Comparison of ENCODE assay signal across 14 mouse cellular contexts in the genomic region with DNA sequence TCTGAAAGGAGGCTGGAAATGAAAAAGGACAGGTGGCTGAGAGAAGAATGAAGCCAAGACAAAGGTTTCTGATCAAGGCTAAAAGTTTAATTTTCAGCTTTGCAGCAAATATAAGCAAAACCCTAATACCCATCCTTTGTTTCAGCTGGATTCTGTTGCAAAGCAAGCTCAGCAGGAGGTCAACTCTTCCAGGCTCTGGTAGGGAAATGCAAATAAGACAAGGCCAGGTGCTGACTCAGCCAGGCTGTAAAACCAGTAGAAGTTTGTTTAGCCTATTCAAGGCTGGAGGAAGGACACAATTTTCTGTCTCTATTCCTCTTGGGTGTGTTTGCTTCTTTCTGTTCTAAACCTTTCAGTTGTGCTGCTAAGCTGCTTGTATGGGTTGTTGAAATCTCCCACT.
"Had no signal": no experiment of that assay in that cellular context is flagged by ENCODE, and none has a peak within 500 bp of the region (broad histone marks: within the 10 kb centered on the region; RNA-seq: fewer than 3 reads in every experiment).

No protein-coding gene starts in this region.

- H3K4me1 ChIP-seq: lung, embryonic 15.5 days; megakaryocyte, embryonic 14.5 days; midbrain, embryonic 13.5 days; midbrain, embryonic 15.5 days; neural tube, embryonic 12.5 days; stomach, embryonic 15.5 days had no signal

- H3K27ac ChIP-seq: lung, embryonic 15.5 days; macrophage; midbrain, embryonic 13.5 days; midbrain, embryonic 15.5 days; neural tube, embryonic 12.5 days; stomach, embryonic 15.5 days; stomach, postnatal 0 days had no signal

- H3K9me3 ChIP-seq: lung, embryonic 15.5 days; megakaryocyte, embryonic 14.5 days; midbrain, embryonic 13.5 days; midbrain, embryonic 15.5 days; neural tube, embryonic 12.5 days; stomach, embryonic 15.5 days had no signal

- H3K36me3 ChIP-seq: lung, embryonic 15.5 days; midbrain, embryonic 13.5 days; midbrain, embryonic 15.5 days; neural tube, embryonic 12.5 days; stomach, embryonic 15.5 days had no signal

- DNase-seq: lung, adult 2 months; lung, postnatal 14 days; lung, postnatal 36 days; right cerebral cortex, postnatal 14 days; thymus, adult 2 months; thymus, postnatal 36 days had no signal

- H3K9ac ChIP-seq: lung, embryonic 15.5 days; midbrain, embryonic 13.5 days; midbrain, embryonic 15.5 days; neural tube, embryonic 12.5 days; stomach, embryonic 15.5 days had no signal

- H3K4me3 ChIP-seq: lung, embryonic 15.5 days; megakaryocyte, embryonic 14.5 days; midbrain, embryonic 13.5 days; midbrain, embryonic 15.5 days; neural tube, embryonic 12.5 days; stomach, embryonic 15.5 days had no signal
